Mouse (Mus musculus) ES-Bruce4 (cell line): ENCODE results near the gene Rfx1. TPM values are rescaled to one million over a fixed set of nuclear protein-coding genes. Genes with fewer than 3 reads are reported as not detected.

Experiments used
- H3K27ac ChIP-seq: 2 replicates; pipeline ENCODE4 v1.5.1; 2012; ENCODE audit warnings: low read length, inconsistent platforms; ENCODE audit not compliant: insufficient read depth
- H3K27me3 ChIP-seq: 2 replicates; pipeline ENCODE4 v1.6.1; 2012; ENCODE audit warnings: mild to moderate bottlenecking, low read length, inconsistent platforms; ENCODE audit not compliant: control insufficient read depth, poor library complexity, insufficient read depth, severe bottlenecking
- H3K36me3 ChIP-seq: 2 replicates; pipeline ENCODE4 v1.6.1; 2012; ENCODE audit warnings: inconsistent platforms, mild to moderate bottlenecking, low read length, moderate library complexity; ENCODE audit not compliant: control insufficient read depth, poor library complexity, insufficient read depth, severe bottlenecking
- H3K4me1 ChIP-seq: one replicate; pipeline ENCODE4 v1.8.1; 2011; ENCODE audit warnings: low read length; ENCODE audit not compliant: control insufficient read depth, insufficient read depth
- H3K4me3 ChIP-seq: 2 replicates; pipeline ENCODE4 v1.5.1; 2011; ENCODE audit warnings: low read depth, mild to moderate bottlenecking, low read length
- H3K9ac ChIP-seq: 2 replicates; pipeline ENCODE4 v1.6.1; 2012; ENCODE audit warnings: low read depth, mild to moderate bottlenecking, inconsistent platforms; ENCODE audit not compliant: poor library complexity, severe bottlenecking
- H3K9me3 ChIP-seq: replicated peaks from 2 replicates; pipeline ENCODE4 v1.6.1; 2012; ENCODE audit warnings: mild to moderate bottlenecking, low read length, inconsistent platforms; ENCODE audit not compliant: control insufficient read depth, poor library complexity, insufficient read depth, severe bottlenecking
- CTCF ChIP-seq: IDR thresholded peaks from one replicate; pipeline ENCODE4 v1.8.1; 2011; ENCODE audit warnings: low read depth, low read length
- EP300 ChIP-seq: IDR thresholded peaks from 2 replicates; pipeline ENCODE4 v1.6.1; 2011; ENCODE audit warnings: low read depth, low read length; ENCODE audit not compliant: insufficient read depth
- POLR2A ChIP-seq: IDR thresholded peaks from one replicate; pipeline ENCODE4 v1.8.1; 2011; ENCODE audit warnings: low read length; ENCODE audit not compliant: insufficient read depth
- polyA plus RNA-seq: library from polyadenylated mRNA; stranded (reverse); fragments of >200 nt; gene quantifications from 2 replicates; pipeline ENCODE4 v1.2.4, GENCODE M21; 2011; ENCODE audit warnings: low read depth; ENCODE audit not compliant: missing spikeins, insufficient read depth, insufficient read length

The Rfx1 gene
- polyA plus RNA-seq, 1 experiment: 10.5 TPM

DNA sequence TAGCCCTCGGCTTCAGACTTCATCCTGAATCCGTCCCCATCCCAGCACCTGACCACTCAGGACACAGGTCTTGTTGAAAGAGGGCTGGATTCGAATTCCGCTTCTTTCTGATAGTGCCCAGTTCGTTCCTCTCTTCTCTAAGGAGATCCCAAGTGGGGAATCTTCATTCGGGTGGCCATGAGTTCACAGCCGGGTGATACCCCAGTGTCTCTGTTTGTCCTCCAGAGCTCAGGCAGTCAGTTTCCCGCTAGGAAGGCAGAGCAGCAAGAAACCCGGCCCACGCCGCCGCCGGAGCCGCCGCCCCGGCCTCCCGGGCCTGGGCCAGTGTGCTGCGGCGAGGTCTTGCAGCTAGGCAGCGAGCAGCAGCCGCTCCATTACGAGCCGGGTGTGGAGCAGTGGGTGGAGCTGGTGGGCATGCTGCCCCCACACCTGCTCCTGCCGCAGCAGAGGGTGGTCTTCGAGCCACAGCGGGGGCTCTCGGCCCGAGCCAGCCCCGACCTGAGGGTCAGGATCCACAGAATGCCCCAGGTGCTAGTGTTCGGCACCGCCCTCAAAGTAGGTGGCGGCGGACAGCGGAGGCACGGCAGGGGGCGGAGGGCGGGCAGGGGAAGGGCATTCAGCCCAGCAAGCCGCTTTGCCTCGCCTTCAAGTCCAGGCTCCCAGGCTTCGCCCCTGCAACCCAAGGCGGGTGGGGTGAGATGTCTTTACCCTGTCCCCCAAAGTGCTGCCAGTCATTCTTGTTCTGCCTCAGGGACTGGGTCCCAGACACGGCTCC lies 17.9 kb downstream of the Rfx1 start:
- TF ChIP-seq EP300 (no peak), CTCF (no peak), POLR2A (no peak)
- Histone ChIP-seq H3K4me1 (peaks cover 2% of the 10 kb centered on the region), H3K27me3 (no peaks in the 10 kb centered on the region), H3K36me3 (peaks cover 3% of the 10 kb centered on the region; the same call in 1 of the 2 replicates), H3K4me3 (peak overlapping the region; percentile 26), H3K9ac (peak overlapping the region; percentile 16), H3K27ac (no peak overlapping the region), H3K9me3 (no peaks in the 10 kb centered on the region)

DNA sequence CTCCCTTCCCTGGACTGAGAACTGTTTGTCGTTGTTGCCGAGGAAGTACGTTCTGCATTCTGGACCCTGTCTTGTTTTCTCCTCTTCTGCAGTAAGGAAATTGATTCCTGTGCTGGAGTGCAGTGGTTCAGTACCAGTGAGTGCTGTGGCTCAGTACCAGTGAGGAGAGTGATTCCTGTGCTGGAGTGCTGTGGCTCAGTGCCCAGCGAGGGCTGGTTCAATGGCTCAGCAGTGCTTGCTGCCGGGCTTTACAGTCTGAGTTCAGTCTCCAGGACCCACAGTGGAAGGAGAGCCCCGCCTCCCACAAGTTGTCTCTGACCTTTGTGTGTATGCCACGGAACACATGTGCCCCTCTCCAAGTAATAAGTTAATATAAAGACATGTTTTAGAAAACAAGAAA lies 20.5 kb downstream of the Rfx1 start:
- Histone ChIP-seq H3K4me3 (no peak overlapping the region), H3K27ac (no peak overlapping the region), H3K4me1 (peaks cover 2% of the 10 kb centered on the region), H3K9me3 (no peaks in the 10 kb centered on the region), H3K9ac (no peak overlapping the region), H3K36me3 (no peaks in the 10 kb centered on the region; the same call in 1 of the 2 replicates), H3K27me3 (no peaks in the 10 kb centered on the region)
- TF ChIP-seq POLR2A (no peak), CTCF (no peak), EP300 (no peak)

GRCm38 (mm10) chr8:84087821-84088220 lies 21.2 kb downstream of the Rfx1 start:
- no peak for TF ChIP-seq CTCF
- TF ChIP-seq POLR2A: no peak
- TF ChIP-seq EP300: no peak
- Histone ChIP-seq H3K9ac (no peak overlapping the region), H3K27ac (no peak overlapping the region), H3K27me3 (no peaks in the 10 kb centered on the region), H3K4me1 (peaks cover 2% of the 10 kb centered on the region), H3K4me3 (no peak overlapping the region), H3K36me3 (no peaks in the 10 kb centered on the region; the same call in 1 of the 2 replicates), H3K9me3 (no peaks in the 10 kb centered on the region)

GRCm38 (mm10) chr8:84089277-84089676 lies 22.6 kb downstream of the Rfx1 start:
- Histone ChIP-seq H3K27ac (no peak overlapping the region), H3K4me3 (no peak overlapping the region), H3K9me3 (no peaks in the 10 kb centered on the region), H3K27me3 (no peaks in the 10 kb centered on the region), H3K36me3 (no peaks in the 10 kb centered on the region; the same call in 1 of the 2 replicates), H3K4me1 (no peaks in the 10 kb centered on the region), H3K9ac (no peak overlapping the region)
- TF ChIP-seq CTCF (no peak), POLR2A (no peak), EP300 (no peak)

- H3K4me1 ChIP-seq: no peaks in the 10 kb centered on the region
- H3K9ac ChIP-seq: no peak overlapping the region
- TF ChIP-seq EP300 (no peak), CTCF (no peak), POLR2A (no peak)
- no peaks in the 10 kb centered on the region for H3K27me3 ChIP-seq
- H3K27ac ChIP-seq: no peak overlapping the region
- no peaks in the 10 kb centered on the region for H3K9me3 ChIP-seq
- no peak overlapping the region for H3K4me3 ChIP-seq
- H3K36me3 ChIP-seq: no peaks in the 10 kb centered on the region; the same call in 1 of the 2 replicates
These were observed 24.0 kb downstream of the Rfx1 start for GRCm38 (mm10) chr8:84090585-84090984.

GRCm38 (mm10) chr8:84096061-84096460 lies 29.4 kb downstream of the Rfx1 start:
- Histone ChIP-seq H3K27me3 (no peaks in the 10 kb centered on the region), H3K27ac (no peak overlapping the region), H3K4me3 (no peak overlapping the region), H3K4me1 (no peaks in the 10 kb centered on the region), H3K9ac (no peak overlapping the region), H3K36me3 (peaks cover 20% of the 10 kb centered on the region), H3K9me3 (no peaks in the 10 kb centered on the region)
- TF ChIP-seq POLR2A (no peak), EP300 (no peak), CTCF (no peak)
